Mouse (Mus musculus): ENCODE results near the gene Smox.
"Not testable (repeated sequence)": the region's sequence is repeated elsewhere in the genome, so short reads cannot be mapped to it uniquely, and the experiment has no call there.

Smox gene

DNA sequence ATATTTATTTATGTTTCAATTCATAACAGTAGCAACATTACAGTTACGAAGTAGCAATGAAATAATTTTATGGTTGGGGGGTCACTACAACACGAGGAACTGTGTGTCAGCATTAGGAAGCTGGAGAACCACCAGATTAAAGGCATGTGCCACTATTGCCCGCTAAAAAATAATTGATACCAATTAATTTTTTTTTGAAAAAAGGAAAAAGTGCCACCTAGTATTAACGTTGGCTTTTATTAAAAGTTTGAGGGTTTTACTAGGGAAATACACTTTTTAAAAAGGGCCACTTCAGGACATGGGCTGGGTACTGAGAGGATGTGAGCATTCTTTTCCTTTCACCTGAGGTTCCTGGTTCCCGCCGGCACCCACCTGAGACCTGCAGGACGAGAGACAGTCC lies at the start of gene Smox:
TSS of gene Smox (plus strand) at position 301 of the 400 bp plus-strand sequence.
- DNase-seq = no peak

DNA sequence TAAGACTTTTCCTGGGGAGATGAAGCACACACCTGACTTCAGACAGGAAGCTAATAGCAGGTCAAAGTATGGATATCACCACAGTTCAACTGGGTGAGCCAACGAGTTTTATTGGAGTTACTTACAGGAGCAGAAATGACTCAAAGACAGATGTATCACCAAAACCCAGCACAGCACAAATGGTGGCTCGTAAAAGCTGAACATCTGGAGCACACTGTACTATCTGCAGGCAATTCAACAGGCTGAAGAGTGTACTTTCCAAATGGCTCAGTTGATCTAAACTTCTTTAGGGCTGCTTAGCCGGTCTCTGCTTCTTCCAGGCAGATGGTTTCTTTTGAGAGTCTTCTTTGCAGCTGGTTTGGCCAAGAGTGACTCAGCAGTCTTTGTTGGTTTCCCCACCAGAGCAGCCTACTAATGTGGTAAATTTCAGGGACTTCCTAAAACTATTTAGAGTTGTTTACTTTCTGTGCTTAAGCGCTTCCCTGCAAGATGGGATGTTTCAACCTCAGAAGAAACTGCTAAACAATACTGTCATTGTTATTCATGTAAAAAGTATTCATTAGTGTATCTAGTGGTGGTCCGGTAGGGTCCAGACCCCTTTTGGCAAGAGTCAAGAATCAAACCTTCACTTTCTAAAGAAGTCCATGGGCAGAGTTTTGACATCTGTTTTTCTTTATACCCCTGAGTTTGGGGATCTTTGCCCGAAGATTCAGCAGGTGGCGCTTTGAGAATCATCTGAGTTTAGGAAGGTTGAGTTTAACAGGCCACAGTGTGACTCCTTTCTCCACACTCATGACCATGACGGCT lies 48.0 kb upstream of the Smox start:
- no peak for DNase-seq

DNA sequence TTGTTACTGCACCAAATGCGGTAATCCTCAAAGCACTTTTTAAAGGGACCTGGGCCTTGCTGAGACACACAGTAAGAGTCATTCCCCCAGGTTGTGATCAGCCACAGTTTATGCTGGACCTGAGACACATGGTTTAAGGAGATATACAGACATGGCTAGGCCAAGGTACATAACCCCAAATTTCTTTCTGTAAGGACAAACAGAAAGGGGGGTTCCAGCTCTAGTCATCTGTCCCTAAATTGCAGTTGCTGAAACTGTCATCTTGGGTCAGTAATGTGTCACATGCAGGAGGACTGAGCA lies 47.5 kb upstream of the Smox start:
- DNase-seq = no peak

DNA sequence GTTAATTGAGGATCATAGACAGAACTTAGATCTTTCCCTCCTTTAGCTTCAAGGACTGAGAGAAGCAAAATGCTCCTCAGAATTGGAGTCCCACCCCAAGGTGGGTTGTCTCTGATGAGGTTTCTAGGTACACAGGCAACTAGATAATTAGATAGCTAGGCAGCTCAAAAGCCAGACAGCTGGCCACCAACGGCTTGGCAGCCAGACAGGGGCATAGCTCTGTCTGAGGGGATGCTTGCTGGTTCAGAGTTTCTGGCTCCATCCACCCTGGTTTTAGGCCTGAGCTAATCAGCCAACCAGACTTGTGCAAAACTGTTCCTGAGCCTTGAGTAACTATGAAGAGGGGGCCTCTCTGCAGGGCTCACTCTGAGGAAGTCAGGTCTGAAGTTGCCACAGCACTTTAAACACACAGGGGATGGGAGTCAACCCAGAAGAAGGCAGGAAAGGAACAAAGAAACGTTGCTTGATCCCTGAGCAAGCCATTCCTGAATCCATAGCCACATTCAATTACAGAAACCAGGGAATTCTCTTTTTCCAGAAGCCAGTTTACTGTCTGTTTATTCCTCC lies 44.8 kb upstream of the Smox start:
- DNase-seq = no peak

DNA sequence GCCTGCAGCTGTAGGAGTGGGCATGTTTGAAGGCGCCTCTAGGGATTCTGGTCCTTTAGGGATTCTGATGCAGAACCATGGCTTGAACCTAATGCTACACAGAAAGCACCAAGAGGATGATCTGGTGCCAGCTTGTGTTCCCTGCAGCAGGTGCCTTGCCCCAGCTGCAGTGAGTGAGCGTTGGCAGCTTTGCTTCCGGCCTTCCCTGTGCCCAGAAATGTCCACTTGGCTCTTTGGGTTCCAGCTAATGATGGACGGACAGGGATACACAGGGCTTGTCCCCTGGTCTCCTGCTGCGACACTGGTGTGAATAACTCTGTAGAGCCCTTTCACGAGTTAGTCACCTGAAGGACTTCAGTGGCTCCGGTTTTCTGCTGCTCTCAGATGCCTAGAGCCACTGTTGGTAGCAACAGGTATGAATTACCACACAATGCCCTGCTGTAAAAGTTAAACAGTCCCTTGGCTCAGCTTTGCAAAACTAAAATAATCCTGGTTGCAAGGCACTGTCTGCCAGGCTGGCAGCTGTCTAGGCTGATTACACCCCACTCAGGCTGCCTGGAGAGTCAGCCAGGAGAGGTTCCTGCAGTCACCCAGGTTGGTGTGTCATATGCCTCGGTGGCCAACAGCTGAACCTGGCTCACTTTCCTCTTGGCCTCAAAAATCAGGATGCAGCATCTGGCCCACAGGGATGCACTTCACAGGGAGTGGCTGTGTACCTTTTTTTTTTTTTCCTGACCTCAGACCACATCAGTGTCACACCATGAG lies 43.5 kb upstream of the Smox start:
- DNase-seq = no peak

DNA sequence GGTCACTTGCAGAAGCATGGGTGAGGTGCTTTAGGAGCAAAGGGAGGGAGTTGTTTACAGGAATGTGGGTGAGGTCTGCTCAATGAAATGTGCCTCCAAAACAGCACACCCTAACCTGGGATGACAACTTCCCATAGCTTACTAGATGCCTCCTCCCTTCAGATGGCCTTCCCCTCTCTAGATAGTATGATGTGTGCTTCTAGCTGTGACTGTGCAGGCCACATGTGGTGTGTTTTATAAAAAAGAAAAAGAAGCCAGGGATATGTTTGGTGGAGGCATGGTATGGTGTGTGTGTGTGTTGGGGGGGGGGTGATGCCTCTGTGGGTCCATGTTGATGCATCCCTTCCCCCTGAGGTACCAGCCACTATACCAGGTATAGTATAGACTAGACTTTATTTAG lies 42.9 kb upstream of the Smox start:
- no peak for DNase-seq

DNA sequence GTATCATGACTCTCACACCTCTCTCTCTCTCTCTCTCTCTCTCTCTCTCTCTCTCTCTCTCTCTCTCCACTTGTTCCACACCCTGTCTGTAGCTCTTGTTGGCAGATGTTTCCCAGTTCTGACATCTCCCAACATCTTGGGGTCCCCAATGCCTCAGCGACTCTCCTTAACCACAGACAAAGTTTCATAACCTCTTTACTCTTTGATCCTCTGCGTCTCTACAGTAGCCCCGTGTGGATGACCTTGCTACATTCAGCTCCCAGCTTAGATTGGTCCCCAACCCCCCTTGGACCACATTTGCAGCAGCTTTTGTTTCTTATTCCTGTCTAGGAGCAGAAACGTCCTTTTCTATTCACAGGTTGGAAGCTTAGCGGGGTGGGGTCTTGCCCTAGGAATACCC lies 41.6 kb upstream of the Smox start:
- DNase-seq = no peak

DNA sequence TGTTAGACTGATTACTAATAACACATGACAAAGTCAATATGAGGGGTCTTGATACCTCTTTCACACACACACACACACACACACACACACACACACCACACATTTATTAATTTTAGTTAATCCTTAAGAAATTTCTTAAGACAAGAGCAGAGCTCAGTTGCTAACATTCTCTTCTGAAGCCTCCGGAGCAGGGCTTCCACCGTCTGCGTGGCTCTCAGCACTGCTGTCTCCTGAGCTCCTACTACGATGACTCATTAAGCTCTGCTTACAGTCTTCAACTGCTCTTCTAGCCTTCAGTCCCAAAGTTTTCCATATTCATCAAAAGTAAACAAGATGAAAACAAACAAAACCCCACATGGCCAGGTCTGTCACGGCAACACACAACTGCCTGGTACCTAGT lies 40.8 kb upstream of the Smox start:
- no peak for DNase-seq

DNA sequence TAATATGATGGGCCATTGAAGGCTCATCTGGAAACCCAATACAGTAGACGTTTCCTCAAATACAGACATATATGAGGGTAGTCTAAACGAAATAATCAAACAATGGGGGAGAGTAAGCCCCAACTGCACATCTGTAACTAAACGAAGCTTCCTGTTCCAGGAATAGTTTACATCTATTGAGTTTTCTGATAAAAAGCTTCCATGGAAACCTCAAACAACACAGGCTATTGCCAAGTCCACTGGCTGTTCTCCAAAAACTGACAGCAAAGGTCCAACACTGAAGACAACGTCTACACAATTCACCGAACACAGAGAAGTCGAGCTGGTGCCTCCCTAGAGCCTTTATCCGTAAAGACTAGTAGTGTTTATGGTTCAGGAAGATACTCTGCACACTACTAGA lies 33.6 kb upstream of the Smox start:
- DNase-seq = no peak

DNA sequence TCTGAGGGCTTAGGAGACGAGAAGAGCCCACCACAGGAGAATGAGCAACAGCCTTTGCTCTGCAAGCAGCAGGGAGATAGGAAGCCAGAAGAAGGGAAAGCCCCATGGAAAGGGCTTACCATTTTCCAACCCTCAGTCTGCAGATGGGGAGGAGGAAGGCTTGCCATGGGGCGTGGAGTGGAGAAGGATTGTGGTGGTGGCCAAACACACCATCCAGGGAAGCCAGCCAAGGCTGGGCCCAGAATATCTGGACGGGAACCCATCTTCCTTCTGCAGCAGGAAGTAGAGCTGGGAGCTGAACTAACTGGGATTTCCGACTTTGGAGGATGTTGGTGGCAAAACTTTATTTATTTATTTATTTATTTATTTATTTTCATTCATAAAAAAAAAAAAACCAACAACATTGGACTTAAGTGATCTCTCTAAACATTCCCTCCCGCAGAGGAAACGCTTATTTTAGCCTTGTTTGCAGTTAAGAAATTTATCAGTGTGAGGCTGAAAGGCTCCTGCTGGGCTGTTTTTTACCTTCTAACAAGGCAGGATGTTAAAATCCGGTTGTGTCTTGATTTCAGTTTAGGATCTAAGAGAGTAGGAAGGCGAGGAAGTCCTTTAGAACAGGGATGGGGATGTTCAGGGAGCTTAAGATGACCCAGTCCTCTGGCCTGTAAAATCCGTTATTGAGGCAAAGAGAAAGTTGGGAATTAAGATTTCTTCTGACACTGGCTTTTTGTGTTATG lies 30.2 kb upstream of the Smox start:
- DNase-seq = no peak

DNA sequence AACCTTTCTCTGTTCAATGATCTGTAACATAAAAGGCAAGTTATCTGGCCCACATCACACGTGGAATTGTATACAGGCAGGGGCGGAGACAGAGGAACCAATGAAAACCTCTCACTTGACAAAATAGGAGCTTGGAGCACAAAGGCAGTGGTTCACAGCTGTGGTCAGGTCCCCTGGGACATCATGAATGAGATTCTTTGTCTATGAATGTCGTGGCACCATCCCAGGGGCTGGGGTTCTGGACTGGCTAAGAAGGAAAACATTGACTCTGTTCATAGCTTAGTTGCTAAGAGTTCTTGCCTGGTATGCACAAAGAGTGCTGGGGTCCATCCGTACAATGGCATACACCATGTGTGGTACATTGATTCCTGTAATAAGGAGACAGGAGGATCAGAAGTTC lies 28.3 kb upstream of the Smox start:
- DNase-seq = peak; percentile 60

DNA sequence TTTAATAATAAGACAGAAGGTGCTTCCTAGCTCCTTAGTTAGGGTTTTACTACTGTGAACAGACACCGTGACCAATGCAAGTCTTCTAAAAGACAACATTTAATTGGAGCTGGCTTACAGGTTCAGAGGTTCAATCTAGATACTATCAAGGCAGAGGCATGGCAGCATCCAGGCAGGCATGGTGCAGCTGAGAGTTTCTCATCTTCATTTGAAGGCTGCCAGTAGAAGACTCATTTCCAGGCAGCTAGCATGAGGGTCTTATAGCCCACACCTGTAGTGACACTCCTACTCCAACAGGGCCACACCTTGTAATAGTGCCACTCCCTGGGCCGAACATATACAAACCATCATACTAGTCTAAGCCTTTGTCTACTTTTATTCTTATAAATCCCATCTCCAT lies 27.1 kb upstream of the Smox start:
- DNase-seq = no peak

DNA sequence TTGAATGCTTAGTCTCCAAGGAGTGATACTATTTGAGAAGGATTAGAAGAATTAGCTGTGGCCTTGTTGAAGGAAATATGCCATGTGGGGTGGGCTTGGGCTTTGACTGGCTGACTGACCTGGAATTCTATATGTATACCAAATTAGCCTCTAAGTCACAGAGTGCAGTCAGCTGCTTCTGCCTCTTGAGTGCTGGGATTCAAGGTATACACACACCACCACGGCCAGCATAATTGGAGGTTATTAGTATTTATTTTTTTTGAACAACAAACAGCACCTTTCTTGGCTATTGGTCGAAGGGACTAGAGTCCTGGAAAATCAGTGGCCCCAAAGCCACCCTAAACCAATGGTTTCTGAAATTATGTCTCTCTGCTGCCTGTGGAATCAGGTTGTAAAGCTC lies 24.6 kb upstream of the Smox start:
- no peak for DNase-seq

DNA sequence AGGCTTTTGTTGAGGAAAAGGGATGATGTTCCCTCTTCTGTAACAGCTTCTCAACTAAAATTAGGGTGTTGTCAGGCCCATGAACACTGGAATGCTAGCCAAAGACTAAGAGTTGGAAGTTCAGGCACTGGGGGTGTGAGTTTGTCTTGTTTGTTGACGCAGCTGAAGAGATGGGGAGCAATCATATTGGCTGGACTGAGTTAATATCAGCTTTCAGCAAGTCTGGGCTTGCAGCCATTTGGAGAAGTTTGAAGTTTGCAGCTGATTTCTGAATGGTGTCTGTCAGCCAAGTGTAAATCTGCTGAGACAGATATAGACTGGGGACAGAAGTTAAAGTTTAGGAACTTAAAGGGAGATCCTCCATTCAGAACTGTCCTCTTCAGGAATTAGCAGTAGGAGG lies 21.4 kb upstream of the Smox start:
- no peak for DNase-seq

DNA sequence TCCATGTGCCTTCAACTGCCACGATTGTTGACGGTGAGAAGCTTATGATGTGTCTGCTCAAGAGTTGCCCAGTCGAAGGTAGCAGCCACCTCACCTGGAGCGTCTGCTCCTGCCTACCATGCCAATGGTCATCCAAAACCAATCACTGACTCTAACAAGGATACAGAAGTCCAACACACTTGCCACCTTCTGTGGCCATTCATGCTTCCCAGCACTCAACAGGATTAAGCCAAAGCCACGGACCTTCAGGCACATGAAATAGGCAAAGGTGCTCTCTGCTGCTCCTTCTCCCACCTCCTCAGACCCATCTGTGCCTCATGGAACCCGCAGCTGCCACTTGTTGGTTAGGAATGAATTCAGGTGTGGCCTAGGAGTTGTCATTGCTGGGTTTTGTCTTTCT lies 17.5 kb upstream of the Smox start:
- no peak for DNase-seq

DNA sequence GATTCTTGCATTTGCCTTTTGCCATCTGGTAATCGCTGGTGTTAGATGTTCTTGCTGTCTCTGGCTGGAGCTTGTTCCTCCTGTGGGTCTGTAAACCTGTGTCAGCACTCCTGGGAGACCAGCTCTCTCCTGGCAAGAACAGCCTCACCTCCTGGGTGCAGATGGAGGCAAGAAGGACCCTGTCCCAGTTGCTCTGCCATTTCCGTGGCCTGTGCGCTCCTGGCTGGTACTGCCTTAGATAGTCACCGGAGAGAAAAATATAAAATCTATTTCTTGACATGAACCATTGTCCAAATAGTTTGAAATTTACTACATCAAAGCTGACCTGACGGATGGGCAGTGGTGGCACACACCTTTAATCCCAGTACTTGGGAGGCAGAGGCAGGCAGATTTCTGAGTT lies 14.2 kb upstream of the Smox start:
- not testable (repeated sequence) for DNase-seq

DNA sequence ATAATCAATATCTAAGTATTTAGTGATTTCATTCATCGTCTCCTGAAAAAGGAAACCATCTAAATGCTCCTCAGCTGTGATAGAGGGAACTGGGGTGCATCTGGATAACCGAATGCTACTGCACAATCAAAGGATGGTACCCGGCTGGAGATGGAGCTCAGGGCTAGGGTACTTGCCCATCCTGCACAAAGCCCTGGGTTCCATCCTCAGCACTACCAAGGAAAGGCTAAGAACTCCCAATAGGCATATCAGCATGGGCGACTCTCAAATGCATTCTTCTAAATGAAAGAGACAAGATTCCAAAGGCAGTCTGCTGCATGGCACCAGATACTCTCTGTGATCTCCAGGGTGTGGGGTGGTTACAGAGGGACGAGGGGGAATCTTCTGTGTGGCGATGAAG lies 13.4 kb upstream of the Smox start:
- DNase-seq = no peak

DNA sequence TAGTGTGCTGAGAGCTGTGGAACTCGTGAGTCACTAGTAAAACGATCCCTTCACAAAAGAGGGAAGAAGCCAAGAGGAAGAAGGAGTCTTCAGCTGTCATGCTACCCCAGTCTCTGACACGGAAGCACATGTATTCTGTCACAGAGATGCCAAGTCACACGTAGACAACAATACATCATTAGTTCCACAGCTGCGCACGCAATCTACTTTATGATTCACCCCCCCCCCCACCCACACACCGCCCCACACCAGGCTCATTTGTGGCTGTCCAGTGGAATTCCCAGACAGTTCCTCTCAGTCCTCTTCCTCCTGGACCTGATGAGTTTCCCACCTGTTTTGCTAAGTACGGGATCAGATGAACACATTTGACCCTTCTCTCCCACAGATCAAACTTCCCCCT lies 12.9 kb upstream of the Smox start:
- no peak for DNase-seq

DNA sequence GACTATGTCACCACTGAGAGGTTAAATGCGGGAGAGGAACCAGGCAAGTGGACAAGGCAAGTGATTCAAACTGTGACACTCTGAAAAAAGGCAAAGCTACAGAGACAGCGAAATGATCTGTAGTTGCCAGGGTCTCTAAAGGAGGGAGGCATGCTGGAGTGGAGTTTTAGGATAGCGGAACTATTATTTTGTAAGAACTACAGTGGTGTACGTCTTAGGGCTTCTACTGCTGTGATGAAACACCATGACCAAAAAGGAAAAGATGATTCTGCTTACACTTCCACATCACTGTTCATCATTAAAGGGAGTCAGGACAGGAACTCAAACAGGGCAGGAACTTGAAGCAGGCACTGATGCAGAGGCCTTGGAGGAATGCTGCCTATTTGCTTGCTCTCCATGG lies 12.4 kb upstream of the Smox start:
- DNase-seq = no peak

DNA sequence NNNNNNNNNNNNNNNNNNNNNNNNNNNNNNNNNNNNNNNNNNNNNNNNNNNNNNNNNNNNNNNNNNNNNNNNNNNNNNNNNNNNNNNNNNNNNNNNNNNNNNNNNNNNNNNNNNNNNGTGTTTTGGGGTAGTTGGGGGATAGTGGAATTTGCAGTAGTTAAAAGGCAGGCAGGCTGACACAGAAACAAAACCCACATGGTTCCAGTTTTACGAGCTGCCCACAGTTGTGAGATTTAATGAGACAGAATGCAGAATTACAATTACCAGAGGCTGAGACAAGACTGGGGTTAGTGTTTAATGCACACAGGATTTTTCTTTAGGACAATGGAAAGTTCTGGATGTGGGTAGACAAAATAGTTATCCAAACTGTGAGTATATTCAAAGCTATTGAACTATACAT lies 9.6 kb upstream of the Smox start:
- no peak for DNase-seq

DNA sequence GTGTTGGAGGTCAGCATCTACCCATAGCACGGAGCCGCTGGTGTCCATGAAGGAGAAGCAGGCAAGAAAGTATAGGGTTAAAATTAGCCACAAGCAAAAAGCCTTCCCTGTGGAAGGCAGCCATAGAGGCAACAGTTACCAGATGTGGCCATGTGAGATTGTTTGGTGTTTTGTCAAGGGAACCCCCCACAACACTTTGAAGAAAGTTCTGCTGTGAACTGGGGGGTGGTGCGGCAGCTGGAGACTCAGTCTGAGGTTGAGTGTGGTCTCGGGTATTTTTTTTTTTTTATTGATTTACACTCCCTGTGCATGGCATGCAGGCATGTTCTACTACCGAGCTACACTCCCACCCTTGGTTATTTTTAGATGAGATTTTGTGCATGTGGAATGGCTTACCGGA lies 8.8 kb upstream of the Smox start:
- DNase-seq = no peak

DNA sequence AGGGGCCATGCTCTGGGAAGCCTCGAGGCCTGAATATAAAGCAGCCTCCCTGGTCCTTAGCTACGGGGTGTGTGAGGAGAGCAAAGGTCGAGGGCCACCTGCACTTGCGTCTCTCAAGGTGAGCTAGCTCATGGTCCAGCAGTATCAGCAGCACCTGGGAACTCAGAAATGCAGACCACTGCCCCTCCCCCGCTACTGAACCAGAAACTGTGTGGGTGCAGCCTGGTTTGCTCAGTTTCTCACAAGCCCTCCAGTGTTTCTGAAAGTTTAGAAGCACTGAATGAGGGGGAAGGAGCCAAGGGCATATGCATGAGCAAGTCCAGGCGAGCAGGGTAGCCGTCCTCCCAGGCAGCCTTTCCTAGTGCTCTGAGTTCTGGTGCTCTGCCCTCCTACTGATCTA lies 7.7 kb upstream of the Smox start:
- DNase-seq = no peak

DNA sequence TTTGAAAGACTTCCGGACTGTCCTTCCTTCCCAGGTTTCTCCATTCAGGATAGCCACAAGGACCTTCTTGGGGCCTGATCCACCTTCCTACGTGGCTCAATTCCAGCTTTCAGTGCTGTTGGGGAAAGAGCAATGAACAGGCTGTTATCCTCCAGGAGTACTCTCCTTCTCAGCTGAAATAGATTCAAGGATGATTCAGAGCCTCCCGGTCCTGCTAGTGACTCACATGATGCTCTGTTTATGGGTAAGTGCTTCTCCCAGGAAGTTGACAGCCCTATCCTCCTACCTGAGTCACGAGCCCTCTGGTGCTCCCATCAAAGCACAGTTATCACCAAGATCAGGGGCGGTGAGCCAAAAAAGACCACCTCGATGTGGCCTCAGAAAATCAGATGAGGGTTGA lies 7.1 kb upstream of the Smox start:
- no peak for DNase-seq

DNA sequence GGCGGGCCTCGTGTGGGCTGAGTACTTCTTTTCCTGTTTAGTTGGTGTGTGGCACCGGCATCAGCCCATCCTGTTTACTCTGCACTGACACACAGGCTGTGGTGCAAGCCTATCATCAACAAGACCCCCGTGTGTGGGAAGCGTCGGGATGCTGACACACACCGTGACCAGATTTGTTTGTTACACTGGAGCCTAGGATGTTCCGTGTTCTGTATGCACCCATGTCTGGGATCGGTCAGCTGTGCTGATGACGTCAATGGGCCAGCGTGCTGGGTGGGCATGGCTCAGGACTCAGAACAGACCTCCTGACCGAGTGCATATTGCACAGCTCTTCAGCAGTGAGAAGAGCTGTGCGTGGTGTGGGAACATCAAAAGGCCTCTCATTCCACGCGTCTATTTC lies 6.2 kb upstream of the Smox start:
- no peak for DNase-seq

Data from layer of hippocampus, adult 9-11 months (tissue).